Mouse (Mus musculus) effector memory CD4-positive, alpha-beta T cell, adult 5 months (primary cell): ENCODE measurements around the gene Gan. TPM values are rescaled to one million over a fixed set of nuclear protein-coding genes. Genes with fewer than 3 reads are reported as not detected.

Experiments
- polyA plus RNA-seq: library from polyadenylated mRNA; unstranded; fragments of 100-300 nt; shearing (Covaris generic); gene quantifications from one replicate; pipeline ENCODE4 v1.2.1, GENCODE M21; 2017

Gene Gan
- polyA plus RNA-seq = 2.9 TPM

DNA sequence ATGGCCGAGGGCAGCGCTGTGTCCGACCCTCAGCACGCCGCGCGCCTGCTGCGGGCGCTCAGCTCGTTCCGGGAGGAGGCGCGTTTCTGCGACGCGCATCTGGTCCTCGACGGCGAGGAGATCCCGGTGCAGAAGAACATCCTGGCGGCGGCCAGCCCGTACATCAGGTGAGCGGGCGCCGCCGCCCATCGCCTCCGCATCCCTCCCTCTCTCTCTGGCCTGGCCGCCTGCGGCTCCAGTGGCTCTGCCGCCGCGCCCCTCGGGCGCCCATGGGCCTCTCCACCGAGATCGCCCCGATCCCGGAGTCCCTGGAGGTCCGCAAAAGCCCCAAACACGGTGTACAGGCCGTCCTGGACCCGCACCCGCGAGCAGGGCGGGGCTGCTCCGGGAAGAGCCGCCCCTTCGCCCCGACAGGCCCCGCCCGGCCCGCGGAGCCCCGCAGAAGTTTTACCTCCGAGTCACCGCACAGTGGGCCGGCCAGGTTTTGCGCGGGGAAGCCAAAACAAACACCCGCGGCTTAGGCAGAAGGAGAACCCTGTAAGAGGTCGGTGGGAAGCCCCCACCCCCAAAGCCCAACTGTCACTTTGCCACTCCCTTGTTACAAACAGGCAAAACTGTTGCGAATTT lies at the start of gene Gan:
TSS of gene Gan (plus strand) at position 1 of the 627 bp plus-strand sequence.

DNA sequence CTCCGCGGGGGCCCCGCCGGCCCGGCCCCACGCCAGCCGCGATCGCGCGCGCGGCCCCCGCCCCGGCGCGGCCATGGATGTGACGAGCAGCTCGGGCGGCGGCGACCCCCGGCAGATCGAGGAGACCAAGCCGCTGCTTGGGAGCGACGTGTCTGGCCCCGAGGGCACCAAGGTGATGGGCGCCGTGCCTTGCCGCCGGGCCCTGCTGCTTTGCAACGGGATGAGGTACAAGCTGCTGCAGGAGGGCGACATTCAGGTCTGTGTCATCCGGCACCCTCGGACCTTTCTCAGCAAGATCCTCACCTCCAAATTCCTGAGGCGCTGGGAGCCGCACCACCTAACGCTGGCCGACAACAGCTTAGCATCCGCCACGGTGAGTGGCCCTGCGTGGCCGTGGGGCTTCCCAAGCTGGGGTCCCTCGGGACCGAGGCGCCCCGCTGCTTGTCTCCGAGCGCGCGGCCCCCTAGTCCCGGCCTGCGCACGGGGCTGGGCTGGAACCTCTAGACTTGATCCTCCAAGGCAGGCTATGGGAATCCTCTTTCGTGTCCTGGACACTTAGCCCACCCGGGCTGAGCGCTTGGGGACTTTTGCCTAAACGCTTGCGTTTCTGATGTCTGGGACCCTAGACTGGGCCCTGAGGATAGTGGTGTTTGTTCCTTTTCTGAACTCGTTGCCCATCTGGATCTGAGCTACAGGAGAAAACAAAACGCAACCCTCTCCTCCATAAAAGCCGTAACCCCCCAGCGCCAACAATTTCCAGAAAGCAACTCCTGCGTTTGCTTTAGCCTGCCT lies 99.3 kb downstream of the Gan start, which contains the start of gene Cmip:
TSS of gene Cmip (plus strand) at position 36 of the 792 bp plus-strand sequence.

Other genes starting within 250 kb of the Gan start
- 26.9 TPM for gene Cmc2, start 236.7 kb upstream of the Gan start, polyA plus RNA-seq
- 1.5 TPM for gene Cenpn, start 236.4 kb upstream of the Gan start, polyA plus RNA-seq
- gene Atmin, start 214.7 kb upstream of the Gan start, polyA plus RNA-seq = 16.5 TPM
- 0.34 TPM for gene 1700030J22Rik, start 179.2 kb upstream of the Gan start, polyA plus RNA-seq
- 7.2 TPM for gene Gcsh, start 164.6 kb upstream of the Gan start, polyA plus RNA-seq
- 0.41 TPM for gene Pkd1l2, start 75.7 kb upstream of the Gan start, polyA plus RNA-seq
- not detected for gene Bco1, start 62.3 kb upstream of the Gan start, polyA plus RNA-seq
- gene Cmip, start 98.9 kb downstream of the Gan start, polyA plus RNA-seq = 99.6 TPM